Mouse (Mus musculus) bone marrow macrophage, adult 2 months (primary cell): Measurements from ENCODE around the gene Hydin.

Source experiments
- CTCF ChIP-seq: IDR thresholded peaks from 2 replicates; pipeline ENCODE4 v1.5.1; 2012; ENCODE audit warnings: low read depth, mild to moderate bottlenecking, low read length, moderate library complexity
- POLR2A ChIP-seq: IDR thresholded peaks from 2 replicates; pipeline ENCODE4 v1.6.1; 2012; ENCODE audit warnings: mild to moderate bottlenecking, low read depth, low read length, borderline replicate concordance

- no peak for TF ChIP-seq CTCF
- no peak for TF ChIP-seq POLR2A
Observed at GRCm38 (mm10) chr8:110519790-110520189, 253.0 kb downstream of the Hydin start.
